Mouse (Mus musculus) lung, adult 2 months (tissue): ENCODE results near the gene Cpz.

Experiments used
- CTCF ChIP-seq: fragments of 200-500 bp; IDR thresholded peaks from 2 replicates; pipeline ENCODE4 v1.5.1; 2011; ENCODE audit warnings: mild to moderate bottlenecking, low read length, control low read depth; ENCODE audit not compliant: insufficient read depth
- POLR2A ChIP-seq: fragments of 200-500 bp; IDR thresholded peaks from 2 replicates; pipeline ENCODE4 v1.6.1; 2011; ENCODE audit warnings: low read depth, mild to moderate bottlenecking, control low read depth, low read length, borderline replicate concordance; ENCODE audit errors: extremely low read depth

- no peak for TF ChIP-seq POLR2A
- no peak for TF ChIP-seq CTCF
These were observed 71.2 kb downstream of the Cpz start for GRCm38 (mm10) chr5:35454187-35454800.
